Mouse (Mus musculus) brown adipose tissue, adult 24 weeks (tissue): ENCODE data around the gene Rabgap1l. TPM values are rescaled to one million over a fixed set of nuclear protein-coding genes. Genes with fewer than 3 reads are reported as not detected.
A peak's percentile ranks its signal among the peaks of the same experiment; 100 is the strongest.

ENCODE experiments used
- H3K27ac ChIP-seq: fragments of 200-500 bp; replicated peaks from 2 replicates; pipeline ENCODE4 v1.5.1; 2012; ENCODE audit warnings: low read depth, mild to moderate bottlenecking, low read length
- H3K4me1 ChIP-seq: fragments of 200-500 bp; 2 replicates; pipeline ENCODE4 v1.6.1; 2012; ENCODE audit warnings: low read length, mixed read lengths; ENCODE audit not compliant: control insufficient read depth, insufficient read depth, insufficient read length
- H3K4me3 ChIP-seq: fragments of 200-500 bp; 2 replicates; pipeline ENCODE4 v1.5.1; 2012; ENCODE audit warnings: low read depth, mild to moderate bottlenecking, low read length, moderate library complexity; ENCODE audit not compliant: insufficient read depth
- polyA plus RNA-seq: library from polyadenylated mRNA; stranded (reverse); fragments of >200 nt; gene quantifications from 2 replicates; pipeline ENCODE4 v1.2.4, GENCODE M21; 2012; ENCODE audit not compliant: missing spikeins, insufficient read depth, insufficient read length

The Rabgap1l gene
- polyA plus RNA-seq: 24.3 and 26.9 TPM in 2 replicates

GRCm38 (mm10) chr1:160792686-160793355, at the start of gene Rabgap1l:
Rabgap1l (minus strand) TSS chr1:160793211.
- no peaks in the 10 kb centered on the region for H3K4me1 ChIP-seq
- H3K27ac ChIP-seq: 0 out of 2 replicates have a peak within 1 kb of the TSS, but pooled peaks have one; percentile 28
- peak within 1 kb of the TSS; percentile 90 for H3K4me3 ChIP-seq

GRCm38 (mm10) chr1:160842567-160842966, 49.6 kb upstream of the Rabgap1l start:
- H3K27ac ChIP-seq: no peak overlapping the region
- H3K4me1 ChIP-seq: no peaks in the 10 kb centered on the region
- H3K4me3 ChIP-seq: no peak overlapping the region

- Histone ChIP-seq H3K27ac (no peak overlapping the region), H3K4me3 (no peak overlapping the region), H3K4me1 (no peaks in the 10 kb centered on the region)
Measured at GRCm38 (mm10) chr1:160840618-160841017, 47.6 kb upstream of the Rabgap1l start.

GRCm38 (mm10) chr1:160839095-160839494, 46.1 kb upstream of the Rabgap1l start:
- Histone ChIP-seq H3K4me1 (no peaks in the 10 kb centered on the region), H3K4me3 (no peak overlapping the region), H3K27ac (no peak overlapping the region)

- H3K27ac ChIP-seq: no peak overlapping the region
- H3K4me1 ChIP-seq: no peaks in the 10 kb centered on the region
- H3K4me3 ChIP-seq: no peak overlapping the region
Measured at GRCm38 (mm10) chr1:160834446-160834845, 41.4 kb upstream of the Rabgap1l start.

GRCm38 (mm10) chr1:160832267-160833021, 39.4 kb upstream of the Rabgap1l start:
- H3K4me1 ChIP-seq: no peaks in the 10 kb centered on the region
- no peak overlapping the region for H3K4me3 ChIP-seq
- H3K27ac ChIP-seq: no peak overlapping the region

- no peak overlapping the region for H3K4me3 ChIP-seq
- H3K4me1 ChIP-seq: no peaks in the 10 kb centered on the region
- H3K27ac ChIP-seq: no peak overlapping the region
Measured at GRCm38 (mm10) chr1:160830608-160831498, 37.8 kb upstream of the Rabgap1l start.

GRCm38 (mm10) chr1:160825441-160825856, 32.4 kb upstream of the Rabgap1l start:
- Histone ChIP-seq H3K4me1 (no peaks in the 10 kb centered on the region), H3K4me3 (no peak overlapping the region), H3K27ac (no peak overlapping the region)

- Histone ChIP-seq H3K27ac (no peak overlapping the region), H3K4me3 (no peak overlapping the region), H3K4me1 (no peaks in the 10 kb centered on the region)
Measured at GRCm38 (mm10) chr1:160823638-160824037, 30.6 kb upstream of the Rabgap1l start.

GRCm38 (mm10) chr1:160814198-160814597, 21.2 kb upstream of the Rabgap1l start:
- no peaks in the 10 kb centered on the region for H3K4me1 ChIP-seq
- no peak overlapping the region for H3K27ac ChIP-seq
- H3K4me3 ChIP-seq: no peak overlapping the region

GRCm38 (mm10) chr1:160812428-160812827, 19.4 kb upstream of the Rabgap1l start:
- Histone ChIP-seq H3K27ac (no peak overlapping the region), H3K4me3 (no peak overlapping the region), H3K4me1 (no peaks in the 10 kb centered on the region)

GRCm38 (mm10) chr1:160811930-160812329, 18.9 kb upstream of the Rabgap1l start:
- Histone ChIP-seq H3K27ac (no peak overlapping the region), H3K4me3 (no peak overlapping the region), H3K4me1 (no peaks in the 10 kb centered on the region)

- Histone ChIP-seq H3K4me3 (no peak overlapping the region), H3K27ac (no peak overlapping the region), H3K4me1 (no peaks in the 10 kb centered on the region)
Measured at GRCm38 (mm10) chr1:160805268-160805667, 12.3 kb upstream of the Rabgap1l start.

GRCm38 (mm10) chr1:160799972-160800371, 7.0 kb upstream of the Rabgap1l start:
- Histone ChIP-seq H3K27ac (no peak overlapping the region), H3K4me3 (no peak overlapping the region), H3K4me1 (no peaks in the 10 kb centered on the region)

- no peak overlapping the region for H3K4me3 ChIP-seq
- H3K27ac ChIP-seq: no peak overlapping the region
- no peaks in the 10 kb centered on the region for H3K4me1 ChIP-seq
Measured at GRCm38 (mm10) chr1:160795016-160795415, 2.0 kb upstream of the Rabgap1l start.
